Mouse (Mus musculus) frontal cortex, adult 2 months (tissue): ENCODE measurements at regions not wholly inside any gene's neighbourhood (a gene's known extent, or its start where the extent isn't known, plus 50 kb on each side); places are given as distances from the start of the nearest gene placed in this dataset.
"Not testable (repeated sequence)": the region's sequence is repeated elsewhere in the genome, so short reads cannot be mapped to it uniquely, and the experiment has no call there.

Source experiments
- DNase-seq, 2 experiments: peaks; one replicate each; pipeline ENCODE4 v3.0.0; 2022; ENCODE audit warnings: low spot score in 1 of 2; ENCODE audit errors: extremely low spot score in 1 of 2

GRCm38 (mm10) chrX:50675356-50675755 is 165.5 kb upstream of the Stk26 start:
- peak in 1 of 2 experiments; percentile 52 for DNase-seq

GRCm38 (mm10) chrX:50657835-50658565 is 182.8 kb upstream of the Stk26 start:
- DNase-seq, result peak in 1 of 2 experiments; percentile 69

DNA sequence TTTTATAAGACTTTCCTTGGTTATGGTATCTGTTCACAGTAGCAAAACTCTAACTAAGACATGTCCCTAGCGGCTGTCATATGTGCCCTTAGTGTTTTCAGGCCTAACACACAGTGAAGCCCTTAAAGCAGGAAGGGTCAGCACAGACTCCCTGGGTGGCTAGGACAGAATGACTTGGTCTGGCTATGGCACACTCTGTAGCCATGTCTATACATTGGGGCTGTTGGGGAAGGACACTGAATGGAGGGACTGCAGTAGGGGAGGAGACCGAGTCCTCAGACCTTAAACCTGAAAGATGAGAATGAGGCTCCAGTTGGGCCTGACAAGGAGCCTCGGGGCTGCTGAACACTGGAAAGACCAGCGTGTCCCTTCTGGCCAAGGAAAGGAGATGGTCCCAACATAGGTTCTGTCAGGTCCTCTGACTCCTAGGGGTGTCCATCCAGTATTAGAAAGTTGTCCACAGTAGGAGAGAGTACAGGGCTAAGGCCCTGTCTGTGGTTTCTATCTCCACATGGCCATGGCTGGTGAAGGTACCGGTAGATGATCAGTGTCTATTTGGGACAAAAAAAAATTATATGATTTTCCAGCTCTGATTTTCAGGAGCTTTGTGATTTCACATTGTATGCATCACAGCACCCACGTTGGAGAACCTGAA is 183.5 kb upstream of the Stk26 start:
- DNase-seq, result no peak

DNA sequence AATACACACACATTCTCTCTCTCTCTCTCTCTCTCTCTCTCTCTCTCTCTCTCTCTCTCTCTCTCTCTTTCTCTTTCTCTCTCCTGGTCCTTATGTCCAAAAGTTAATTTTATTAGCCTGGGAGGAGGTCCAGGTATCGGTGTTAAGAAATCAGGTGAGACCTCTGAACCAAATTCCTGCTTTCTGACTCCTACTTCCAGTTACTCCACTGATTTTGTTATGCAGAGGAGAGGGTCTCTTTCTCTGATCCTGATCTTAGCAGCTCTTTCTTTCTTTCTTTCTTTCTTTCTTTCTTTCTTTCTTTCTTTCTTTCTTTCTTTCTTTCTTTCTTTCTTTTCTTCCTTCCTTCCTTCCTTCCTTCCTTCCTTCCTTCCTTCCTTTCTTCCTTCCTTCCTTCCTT is 185.5 kb upstream of the Stk26 start:
- DNase-seq, result not testable (repeated sequence)

DNA sequence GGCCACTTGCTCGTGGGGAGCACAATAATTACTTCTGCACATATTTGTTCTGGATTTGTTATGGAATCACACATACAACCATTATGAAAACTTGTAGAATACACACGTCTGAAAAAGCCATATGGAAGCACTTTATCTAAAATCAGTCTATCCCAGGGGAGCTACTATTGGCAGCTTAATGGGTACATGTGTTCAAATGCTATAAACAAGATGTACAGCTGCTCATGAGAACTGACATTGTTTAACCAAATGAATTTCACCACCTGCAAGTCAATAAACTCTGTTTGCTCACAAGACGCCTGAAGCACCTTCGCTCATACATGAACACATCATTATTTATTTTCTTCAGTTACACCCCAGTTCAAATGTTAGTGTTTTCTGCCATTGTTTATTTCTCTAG is 199.5 kb upstream of the Stk26 start:
- no peak for DNase-seq

DNA sequence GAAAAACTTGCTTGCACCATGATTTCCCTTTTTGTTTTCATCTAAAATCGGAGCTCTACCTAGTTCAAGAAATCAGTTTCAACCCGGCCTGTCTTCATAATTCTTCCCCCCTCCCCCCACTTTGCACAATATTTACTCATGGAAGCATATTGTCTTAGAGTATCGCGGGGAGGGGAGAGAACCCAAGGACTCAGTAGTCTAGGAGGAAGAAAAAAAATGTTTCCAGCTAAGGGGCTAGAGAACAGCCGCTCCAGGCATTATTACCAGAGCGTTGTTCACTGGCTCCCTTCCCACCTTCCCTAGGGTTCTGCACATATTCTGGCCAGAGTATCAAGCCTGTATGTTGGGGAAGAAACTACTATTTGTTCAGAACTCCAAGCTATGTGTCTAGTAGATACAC is 205.2 kb upstream of the Stk26 start:
- DNase-seq, result no peak

GRCm38 (mm10) chrX:50634842-50635615 is 205.8 kb upstream of the Stk26 start:
- peak; percentile 75 to 85 for DNase-seq

DNA sequence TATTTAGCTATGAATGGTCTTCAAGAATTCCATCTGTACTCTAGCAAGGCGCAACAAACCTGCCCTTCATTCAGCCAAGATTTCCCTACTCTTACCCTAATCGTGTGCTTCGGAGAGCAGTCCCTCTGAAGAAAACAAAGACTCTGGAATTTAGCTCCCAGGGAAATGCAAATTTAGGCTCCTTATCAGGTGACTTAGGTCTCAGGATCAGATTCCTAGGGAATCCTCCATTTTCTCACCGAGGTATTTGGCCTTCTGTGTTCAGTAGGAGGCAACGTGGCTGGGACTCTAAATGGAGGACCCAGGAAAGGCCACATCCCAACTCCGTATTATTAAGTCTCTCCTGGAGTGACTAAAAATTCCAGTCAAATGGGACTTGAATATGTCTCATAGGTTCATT is 204.2 kb upstream of the Olfr1324 start:
- no peak for DNase-seq

GRCm38 (mm10) chrX:50625336-50625735 is 197.0 kb upstream of the Olfr1324 start:
- no peak for DNase-seq

- DNase-seq, result peak in 1 of 2 experiments; percentile 91
Observed at GRCm38 (mm10) chrX:50622984-50623455, 194.7 kb upstream of the Olfr1324 start.

GRCm38 (mm10) chrX:50620909-50621308 is 192.6 kb upstream of the Olfr1324 start:
- peak in 1 of 2 experiments; percentile 73 for DNase-seq

- peak in 1 of 2 experiments; percentile 94 for DNase-seq
Observed at GRCm38 (mm10) chrX:50619919-50620318, 191.6 kb upstream of the Olfr1324 start.

GRCm38 (mm10) chrX:50618936-50619335 is 190.6 kb upstream of the Olfr1324 start:
- no peak for DNase-seq

DNA sequence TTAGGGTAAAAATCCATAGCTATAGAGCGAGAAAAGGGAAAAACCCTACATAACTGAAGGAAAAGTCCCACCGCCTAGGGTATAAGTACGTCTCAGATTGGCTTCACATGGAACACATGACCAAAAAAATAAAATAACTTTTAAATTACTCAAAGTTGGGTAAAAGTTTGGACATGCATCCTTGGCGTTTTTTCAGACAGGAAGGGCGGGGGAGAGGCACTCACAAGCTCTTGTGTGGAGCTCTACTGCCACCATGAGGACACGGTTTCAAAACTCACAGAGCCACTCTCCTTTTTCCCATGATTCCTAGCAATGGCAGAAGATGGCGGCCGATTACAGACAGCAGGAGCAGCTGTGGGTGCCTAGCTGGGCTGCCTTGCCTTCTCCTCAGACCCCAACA is 188.6 kb upstream of the Olfr1324 start:
- DNase-seq, result peak in 1 of 2 experiments; percentile 92

DNA sequence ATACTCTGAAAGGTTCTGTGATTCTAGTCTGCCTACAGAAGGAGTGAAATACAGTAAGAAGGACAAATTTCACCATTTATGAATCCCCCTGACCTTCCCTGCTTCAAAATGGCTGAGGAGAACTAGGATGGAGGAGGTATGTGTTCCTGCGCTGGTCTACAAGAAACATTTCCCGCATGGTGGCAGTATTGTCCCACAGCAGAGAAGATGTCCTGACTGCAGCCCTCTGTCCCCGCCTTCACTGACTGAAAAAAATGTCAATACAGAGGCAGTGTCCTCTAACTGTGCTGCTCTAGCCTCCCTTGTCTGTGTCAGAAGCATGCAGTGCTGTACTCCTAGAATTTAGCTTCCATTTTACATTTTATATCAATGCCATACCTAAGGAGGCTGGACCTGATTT is 186.6 kb upstream of the Olfr1324 start:
- DNase-seq, result peak in 1 of 2 experiments; percentile 94

DNA sequence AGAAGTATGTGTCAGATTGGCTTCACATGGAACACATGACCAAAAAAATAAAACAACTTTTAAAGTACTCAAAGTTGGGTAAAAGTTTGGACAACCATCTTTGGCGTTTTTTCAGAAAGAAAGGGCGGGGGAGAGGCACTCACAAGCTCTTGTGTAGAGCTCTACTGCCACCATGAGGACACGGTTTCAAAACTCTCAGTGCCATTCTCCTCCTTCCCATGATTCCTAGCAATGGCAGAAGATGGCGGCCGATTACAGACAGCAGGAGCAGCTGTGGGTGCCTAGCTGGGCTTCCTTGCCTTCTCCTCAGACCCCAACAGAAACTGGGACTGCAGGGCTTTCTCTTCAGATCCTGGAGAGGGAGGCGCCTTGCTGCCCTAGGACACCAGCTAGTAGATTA is 186.1 kb upstream of the Olfr1324 start:
- DNase-seq, result peak in 1 of 2 experiments; percentile 79

GRCm38 (mm10) chrX:50611765-50612591 is 183.7 kb upstream of the Olfr1324 start:
- DNase-seq, result peak in 1 of 2 experiments; percentile 97

- DNase-seq, result peak in 1 of 2 experiments; percentile 39
Observed at GRCm38 (mm10) chrX:50608141-50608540, 179.8 kb upstream of the Olfr1324 start.

DNA sequence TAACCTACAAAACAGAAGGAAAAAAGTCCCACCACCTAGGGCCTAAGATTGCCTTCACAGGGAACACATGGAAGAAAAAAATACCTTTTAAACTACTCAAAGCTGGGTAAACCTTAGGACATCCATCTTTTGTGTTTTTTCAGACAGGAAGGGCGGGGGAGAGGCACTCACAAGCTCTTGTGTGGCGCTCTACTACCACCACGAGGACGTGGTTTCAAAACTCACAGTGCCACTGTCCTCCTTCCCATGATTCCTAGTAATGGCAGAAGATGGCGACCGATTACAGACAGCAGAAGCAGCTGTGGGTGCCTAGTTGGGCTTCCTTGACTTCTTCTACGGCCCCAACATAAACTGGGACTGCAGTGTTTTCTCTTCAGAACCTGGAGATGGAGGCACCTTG is 179.3 kb upstream of the Olfr1324 start:
- peak in 1 of 2 experiments; percentile 91 for DNase-seq

GRCm38 (mm10) chrX:50605517-50605916 is 177.2 kb upstream of the Olfr1324 start:
- DNase-seq, result peak in 1 of 2 experiments; percentile 93
